Mouse (Mus musculus) ES-E14 (cell line): ENCODE results near the gene Dab1. TPM values are rescaled to one million over a fixed set of nuclear protein-coding genes. Genes with fewer than 3 reads are reported as not detected.

Source experiments
- DNase-seq: peaks from one replicate; pipeline ENCODE4 v3.0.0-alpha.2; 2013; ENCODE audit warnings: low read depth, low spot score
- H3K27ac ChIP-seq: 2 replicates; pipeline ENCODE4 v1.5.1; 2012; ENCODE audit warnings: low read depth, mild to moderate bottlenecking, low read length, moderate library complexity, mixed read lengths; ENCODE audit not compliant: poor library complexity, insufficient read depth, severe bottlenecking
- H3K36me3 ChIP-seq: 2 replicates; pipeline ENCODE4 v1.6.1; 2012; ENCODE audit warnings: mild to moderate bottlenecking, low read length, moderate library complexity, mixed read lengths; ENCODE audit not compliant: control insufficient read depth, poor library complexity, insufficient read depth, severe bottlenecking
- H3K4me1 ChIP-seq, 2 experiments: fragments of 150-350 bp in 1 of 2; sonication (generic) in 1 of 2; 2 replicates each; pipeline ENCODE4 v1.6.1; 2012; ENCODE audit warnings: low read length in 2 of 2, mild to moderate bottlenecking in 1 of 2, mixed read lengths in 1 of 2; ENCODE audit not compliant: control insufficient read depth in 2 of 2, insufficient read depth in 2 of 2, poor library complexity in 1 of 2
- H3K4me3 ChIP-seq, 2 experiments: fragments of 150-350 bp in 1 of 2; sonication (generic) in 1 of 2; 2 replicates each; pipeline ENCODE4 v1.5.1; 2012; ENCODE audit warnings: low read length in 2 of 2, low read depth in 1 of 2, mild to moderate bottlenecking in 1 of 2, mixed read lengths in 1 of 2; ENCODE audit not compliant: insufficient read depth in 1 of 2, poor library complexity in 1 of 2, severe bottlenecking in 1 of 2
- H3K9ac ChIP-seq: 2 replicates; pipeline ENCODE4 v1.6.1; 2012; ENCODE audit warnings: low read depth, mild to moderate bottlenecking, low read length, mixed read lengths; ENCODE audit not compliant: poor library complexity, insufficient read depth, severe bottlenecking
- H3K9me3 ChIP-seq: fragments of 150-350 bp; sonication (generic); 2 replicates; pipeline ENCODE4 v1.6.1; 2012; ENCODE audit warnings: low read depth, mild to moderate bottlenecking, low read length; ENCODE audit not compliant: control insufficient read depth, insufficient read depth
- CHD2 ChIP-seq: IDR thresholded peaks from 2 replicates; pipeline ENCODE4 v1.6.1; 2014; ENCODE audit warnings: mild to moderate bottlenecking, low read depth, low read length, inconsistent platforms
- HCFC1 ChIP-seq: IDR thresholded peaks from 2 replicates; pipeline ENCODE4 v1.6.1; 2012; ENCODE audit warnings: low read length, inconsistent platforms, borderline replicate concordance; ENCODE audit not compliant: insufficient read depth
- MAFK ChIP-seq: IDR thresholded peaks from 2 replicates; pipeline ENCODE4 v1.6.1; 2014; ENCODE audit warnings: mild to moderate bottlenecking, low read depth, low read length, inconsistent platforms; ENCODE audit not compliant: insufficient read depth
- ZC3H11A ChIP-seq: IDR thresholded peaks from 2 replicates; pipeline ENCODE4 v1.6.1; 2012; ENCODE audit warnings: low read depth, mild to moderate bottlenecking, inconsistent platforms, low read length, borderline replicate concordance
- ZNF384 ChIP-seq: IDR thresholded peaks from 2 replicates; pipeline ENCODE4 v1.6.1; 2012; ENCODE audit warnings: low read depth, low read length, inconsistent platforms
- in situ Hi-C, 2 experiments: fragments of 600-800 bp; cut with MboI; formaldehyde crosslinking; loops; one replicate each; pipeline ENCODE4 v1.15.1; 2025; ENCODE audit warnings: low sequenced_read_pairs in 2 of 2, inconsistent platforms in 1 of 2; ENCODE audit not compliant: unreplicated experiment in 2 of 2
- total RNA-seq: library from RNA; depleted of rRNA; stranded (reverse); fragments of 300-350 nt; gene quantifications from 2 replicates; pipeline ENCODE4 v1.2.3, GENCODE M21; 2012

Dab1 gene
- total RNA-seq, 1 experiment = 7.9 TPM

DNA sequence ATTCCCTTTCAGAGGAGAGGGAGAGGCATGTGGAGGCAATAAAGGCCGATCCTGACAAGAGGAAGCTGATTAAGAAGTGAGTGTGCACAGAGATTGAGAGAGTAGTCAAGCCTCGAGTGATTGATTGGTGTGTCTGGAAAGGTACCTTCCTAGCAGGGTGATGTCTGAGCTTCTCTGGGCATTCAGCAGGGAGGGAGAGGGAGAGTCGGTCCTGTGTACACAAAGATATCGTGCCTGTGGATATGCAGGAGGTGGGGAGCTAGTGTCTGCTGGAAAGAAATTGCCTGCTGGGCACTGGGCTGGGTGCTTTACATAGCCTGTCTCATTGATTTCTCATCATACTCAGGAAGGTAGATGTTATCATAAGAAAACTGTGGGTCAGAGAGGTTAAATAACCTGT lies 420.4 kb downstream of the Dab1 start:
- H3K27ac ChIP-seq = no peak overlapping the region
- TF ChIP-seq ZNF384 (no peak), ZC3H11A (no peak), MAFK (no peak), CHD2 (no peak), HCFC1 (no peak)
- H3K9ac ChIP-seq = no peak overlapping the region
- H3K9me3 ChIP-seq = no peaks in the 10 kb centered on the region
- no peaks in the 10 kb centered on the region for H3K36me3 ChIP-seq
- H3K4me3 ChIP-seq = no peak overlapping the region
- in situ Hi-C loops = no loop called here
- H3K4me1 ChIP-seq = no peaks in the 10 kb centered on the region
- DNase-seq = no peak

DNA sequence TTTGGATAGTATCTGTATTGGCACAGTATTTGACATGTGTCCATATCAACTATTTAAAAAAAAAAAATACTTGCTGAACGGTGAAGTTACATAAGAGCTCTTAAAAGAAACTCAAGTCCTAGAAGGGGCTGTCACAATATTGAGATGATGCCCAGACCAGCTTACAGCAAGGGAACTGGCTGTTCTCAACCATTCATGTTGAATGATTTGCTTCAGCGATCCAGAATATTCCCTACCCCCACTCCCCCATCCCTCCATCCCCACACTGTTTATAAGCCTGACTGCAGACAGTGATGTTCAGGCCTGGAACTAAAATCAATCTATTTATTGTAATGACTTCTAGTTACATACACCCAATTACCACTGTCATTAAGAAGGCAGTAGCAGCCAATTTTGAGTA lies 424.3 kb downstream of the Dab1 start:
- Histone ChIP-seq H3K9me3 (no peaks in the 10 kb centered on the region), H3K4me1 (no peaks in the 10 kb centered on the region), H3K27ac (no peak overlapping the region), H3K4me3 (no peak overlapping the region), H3K9ac (no peak overlapping the region), H3K36me3 (no peaks in the 10 kb centered on the region)
- DNase-seq = no peak
- TF ChIP-seq CHD2 (no peak), HCFC1 (no peak), MAFK (no peak), ZC3H11A (no peak), ZNF384 (no peak)
- in situ Hi-C loops = no loop called here

DNA sequence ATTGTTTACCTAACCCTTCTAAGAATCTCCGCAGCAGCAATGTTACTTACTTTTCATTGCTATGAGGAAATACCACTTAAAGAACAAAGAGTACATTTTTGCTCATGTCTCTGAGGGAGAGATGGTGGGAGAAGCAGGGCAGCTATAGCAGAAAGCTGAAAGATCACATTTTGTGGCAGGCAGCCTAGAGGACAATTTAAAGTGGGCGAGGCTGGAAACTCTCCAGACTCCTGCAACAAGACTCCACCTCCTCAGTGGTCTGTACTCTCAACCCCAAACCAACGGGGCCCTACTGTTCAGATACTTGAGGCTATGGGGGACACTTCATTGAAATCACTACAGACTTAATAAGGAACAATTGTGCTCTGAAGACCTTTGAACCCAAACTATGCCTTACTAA lies 425.5 kb downstream of the Dab1 start:
- TF ChIP-seq ZNF384 (no peak), MAFK (no peak)
- H3K4me1 ChIP-seq = no peaks in the 10 kb centered on the region
- no peak overlapping the region for H3K27ac ChIP-seq
- H3K36me3 ChIP-seq = no peaks in the 10 kb centered on the region
- no peak overlapping the region for H3K9ac ChIP-seq
- no peak overlapping the region for H3K4me3 ChIP-seq
- no peaks in the 10 kb centered on the region for H3K9me3 ChIP-seq
- DNase-seq = no peak
- in situ Hi-C loops = no loop called here

DNA sequence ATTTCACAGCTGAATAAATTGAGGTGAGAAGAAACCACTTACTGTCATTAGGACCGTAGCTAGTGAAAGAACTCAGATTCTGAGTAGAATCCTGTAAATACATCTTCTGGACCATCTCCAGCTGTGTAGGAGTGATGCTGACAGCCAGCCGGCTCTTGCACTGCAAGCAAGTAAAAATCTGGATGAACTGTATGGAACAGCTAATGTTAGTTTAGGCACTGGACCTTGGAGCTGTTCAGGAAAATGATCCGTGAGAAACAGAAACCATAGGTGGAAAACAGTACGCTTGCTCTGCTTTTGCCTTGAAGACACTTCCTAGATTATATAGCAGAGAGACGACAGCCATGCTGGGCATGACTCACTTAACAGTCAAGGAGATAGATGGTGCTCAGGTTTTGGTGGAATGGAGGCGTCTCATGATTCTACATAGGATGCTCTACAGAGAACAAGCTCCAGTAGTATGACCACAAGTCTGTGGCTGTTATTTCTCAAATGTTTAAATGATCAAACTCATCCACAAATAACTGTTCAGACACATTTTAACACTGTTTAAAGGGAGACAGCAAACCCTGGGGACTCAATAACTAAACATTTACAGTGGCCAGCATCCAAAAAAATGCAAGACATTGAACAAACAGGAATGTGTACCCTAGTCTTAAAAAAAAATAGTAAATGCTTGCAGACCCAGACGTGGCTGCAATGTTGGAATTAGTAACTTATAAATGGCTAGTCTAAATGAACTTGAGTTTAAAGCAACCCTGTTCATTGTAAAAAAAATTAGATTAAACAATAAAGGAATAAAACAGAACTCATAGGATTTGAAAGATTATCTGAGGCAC lies 429.0 kb downstream of the Dab1 start:
- no peak overlapping the region for H3K9ac ChIP-seq
- no peak for DNase-seq
- TF ChIP-seq HCFC1 (no peak), MAFK (no peak), ZNF384 (no peak), ZC3H11A (no peak), CHD2 (no peak)

DNA sequence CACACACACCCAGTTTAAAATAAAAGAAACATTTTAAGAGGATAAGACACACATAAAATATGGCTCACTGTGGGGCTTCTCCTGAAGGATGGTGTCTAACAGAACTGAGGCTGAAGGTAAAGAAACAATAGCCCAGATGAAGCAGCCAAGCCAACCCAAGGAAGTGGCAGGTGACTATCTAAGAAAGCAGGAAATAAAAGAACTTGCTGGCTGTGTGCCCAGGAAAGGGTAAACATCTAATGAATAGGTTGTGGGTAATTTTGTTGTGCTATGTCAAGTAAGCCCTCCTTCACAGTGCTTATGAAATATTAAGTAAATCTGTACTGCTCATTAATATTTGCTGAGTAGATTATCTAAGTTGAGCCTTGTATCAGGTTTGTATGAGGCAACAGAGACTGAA lies 438.0 kb downstream of the Dab1 start:
- Histone ChIP-seq H3K27ac (no peak overlapping the region), H3K9ac (no peak overlapping the region), H3K4me1 (no peaks in the 10 kb centered on the region), H3K4me3 (no peak overlapping the region), H3K36me3 (no peaks in the 10 kb centered on the region), H3K9me3 (no peaks in the 10 kb centered on the region)
- no peak for DNase-seq
- TF ChIP-seq MAFK = no peak
- TF ChIP-seq ZNF384 = no peak
- no peak for TF ChIP-seq CHD2
- TF ChIP-seq ZC3H11A = no peak
- TF ChIP-seq HCFC1 = no peak
- in situ Hi-C loops = no loop called here

More for the DNA sequence above, 429.0 kb downstream of the Dab1 start:
- Histone ChIP-seq H3K27ac (no peak overlapping the region), H3K9me3 (no peaks in the 10 kb centered on the region), H3K36me3 (no peaks in the 10 kb centered on the region), H3K4me1 (no peaks in the 10 kb centered on the region), H3K4me3 (no peak overlapping the region)
- in situ Hi-C loops = no loop called here
